Mouse (Mus musculus): Measurements from ENCODE around the gene Dpy19l3. TPM values are rescaled to one million over a fixed set of nuclear protein-coding genes. Genes with fewer than 3 reads are reported as not detected.

The Dpy19l3 gene
- polyA plus RNA-seq, 1 experiment from 2014 or later, result 22.2 TPM

DNA sequence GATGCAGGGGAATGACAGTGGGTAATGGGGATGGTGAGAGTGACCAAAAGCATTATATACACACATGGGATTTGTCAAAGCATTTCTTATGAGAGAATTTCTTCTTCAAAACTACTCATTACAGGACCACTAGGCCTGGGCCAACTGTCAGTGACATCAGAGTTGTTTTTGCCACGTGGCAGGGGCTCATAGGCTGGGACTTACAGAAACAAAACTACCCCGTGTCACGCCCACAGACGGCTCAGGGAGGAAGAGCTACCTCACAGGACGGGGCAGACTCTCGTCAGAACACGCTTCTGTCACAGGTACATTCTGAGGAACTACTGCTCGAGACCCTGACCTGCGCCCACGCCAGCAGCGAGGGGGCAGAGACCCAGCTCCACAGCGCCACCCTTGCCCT, 25.9 kb downstream of the Dpy19l3 start:
- no peak overlapping the region for H3K9ac ChIP-seq (ENCODE audit: low read length)
- H3K9me3 ChIP-seq (ENCODE audit: control insufficient read depth, low read length), result no peaks in the 10 kb centered on the region
- peaks cover 21% of the 10 kb centered on the region for H3K36me3 ChIP-seq (ENCODE audit: control insufficient read depth, insufficient read depth, low read length)
- no peak for DNase-seq (ENCODE audit: low spot score)
- H3K4me1 ChIP-seq (replicated peaks; ENCODE audit: control insufficient read depth, insufficient read depth, low read length), result no peaks in the 10 kb centered on the region
- no peak overlapping the region for H3K27ac ChIP-seq (ENCODE audit: low read depth)
- no peak overlapping the region for H3K4me3 ChIP-seq (ENCODE audit: low read depth, low read length)
- H3K4me2 ChIP-seq (ENCODE audit: low read length), result no peak overlapping the region
- no peaks in the 10 kb centered on the region for H3K27me3 ChIP-seq (replicated peaks; ENCODE audit: control insufficient read depth, insufficient read depth, low read length)
- WGBS, result 92% methylated on average over 12 of the region's 12 CpGs
- no peak for ATAC-seq (replicated peaks; ENCODE audit: low FRiP score, low TSS enrichment, low read depth)

DNA sequence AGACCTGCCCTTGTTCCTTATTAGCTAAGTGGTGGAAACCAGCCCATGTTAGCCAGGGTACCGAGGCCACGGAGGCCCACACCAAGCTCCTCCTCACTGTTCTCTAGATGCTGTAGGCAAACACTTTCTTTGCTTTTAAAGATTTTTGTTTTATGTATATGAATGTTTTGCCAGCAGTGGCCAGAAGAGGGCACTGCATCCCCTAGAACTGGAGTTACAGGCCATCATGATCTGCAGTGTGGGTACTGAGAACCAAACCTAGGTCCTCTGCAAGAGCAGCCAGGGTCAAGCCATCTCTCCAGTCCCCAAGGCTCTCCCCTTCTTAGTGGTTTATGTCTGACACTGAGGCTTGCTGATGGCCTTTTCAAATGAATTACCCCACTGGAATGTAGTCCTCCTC, 31.2 kb downstream of the Dpy19l3 start:
- no peaks in the 10 kb centered on the region for H3K4me1 ChIP-seq (replicated peaks; ENCODE audit: control insufficient read depth, insufficient read depth, low read length)
- H3K9me3 ChIP-seq (ENCODE audit: control insufficient read depth, low read length), result no peaks in the 10 kb centered on the region
- H3K4me3 ChIP-seq (ENCODE audit: low read depth, low read length), result no peak overlapping the region
- no peaks in the 10 kb centered on the region for H3K27me3 ChIP-seq (replicated peaks; ENCODE audit: control insufficient read depth, insufficient read depth, low read length)
- H3K36me3 ChIP-seq (ENCODE audit: control insufficient read depth, insufficient read depth, low read length), result peaks cover 45% of the 10 kb centered on the region
- H3K27ac ChIP-seq (ENCODE audit: low read depth), result no peak overlapping the region
- WGBS, result 92% methylated on average over 2 of the region's 2 CpGs
- DNase-seq (ENCODE audit: low spot score) (no peak), ATAC-seq (replicated peaks; ENCODE audit: low FRiP score, low TSS enrichment, low read depth) (no peak)
- H3K4me2 ChIP-seq (ENCODE audit: low read length), result no peak overlapping the region
- no peak overlapping the region for H3K9ac ChIP-seq (ENCODE audit: low read length)

DNA sequence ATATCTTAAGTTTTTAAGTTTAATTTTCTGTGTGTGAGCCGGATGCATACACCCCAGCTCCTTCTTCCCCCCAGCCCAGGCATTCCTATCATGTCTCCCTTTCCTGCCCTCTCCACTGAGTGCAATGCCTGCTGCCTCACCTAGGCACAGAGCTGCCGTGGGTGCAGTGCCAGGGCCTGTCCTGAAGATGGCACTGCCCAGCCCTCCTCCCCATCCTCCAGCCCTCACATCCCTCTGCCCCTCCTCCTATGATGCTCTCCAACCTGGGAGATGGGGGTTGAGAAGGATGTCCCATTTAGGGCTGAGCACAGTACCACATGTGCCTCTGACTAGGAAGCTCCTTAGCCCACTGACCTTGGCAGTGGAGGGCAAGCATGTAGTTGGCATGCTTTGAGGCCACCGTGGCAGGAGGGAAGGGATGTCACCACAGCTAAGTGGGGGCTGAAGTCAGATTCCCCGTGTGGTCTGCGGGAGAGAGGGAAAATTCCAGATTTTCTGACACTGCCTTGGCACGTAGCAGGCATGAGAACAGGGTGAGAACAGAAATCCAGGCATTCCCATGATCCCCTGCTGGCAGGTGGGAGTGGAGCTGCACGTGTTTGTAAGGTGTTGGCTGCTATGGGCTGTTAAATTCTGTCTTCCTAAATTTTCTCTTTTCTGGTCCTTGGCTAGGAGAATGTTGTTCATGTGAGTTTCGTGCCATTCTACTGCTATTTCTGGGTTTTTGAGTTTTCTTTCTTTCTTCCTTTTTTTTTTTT, 35.7 kb downstream of the Dpy19l3 start:
- WGBS, result 89% methylated on average over 8 of the region's 8 CpGs
- H3K4me2 ChIP-seq (ENCODE audit: low read length), result no peak overlapping the region

DNA sequence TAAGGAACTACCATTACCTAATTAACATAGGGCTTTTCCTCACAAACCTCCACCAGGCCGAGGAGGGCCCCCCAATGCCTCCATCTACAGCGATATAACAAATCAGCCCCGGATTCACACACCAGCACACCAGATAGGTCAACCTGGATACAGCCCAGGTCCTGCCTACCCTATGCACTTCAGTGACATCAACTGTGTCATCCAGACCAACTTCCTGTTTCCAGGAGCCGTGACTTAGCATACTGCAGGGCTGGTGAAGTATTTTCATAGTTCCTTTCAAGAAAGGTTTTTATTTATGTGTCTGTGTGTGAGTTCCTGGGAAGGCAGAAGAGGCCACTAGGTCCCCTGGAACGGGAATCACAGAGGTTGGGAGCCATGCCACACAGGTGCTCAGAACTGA, 43.9 kb downstream of the Dpy19l3 start:
- Histone ChIP-seq H3K36me3 (ENCODE audit: control insufficient read depth, insufficient read depth, low read length) (peaks cover 56% of the 10 kb centered on the region), H3K9me3 (ENCODE audit: control insufficient read depth, low read length) (no peaks in the 10 kb centered on the region), H3K4me3 (ENCODE audit: low read depth, low read length) (no peak overlapping the region), H3K27me3 (replicated peaks; ENCODE audit: control insufficient read depth, insufficient read depth, low read length) (no peaks in the 10 kb centered on the region), H3K27ac (ENCODE audit: low read depth) (no peak overlapping the region), H3K9ac (ENCODE audit: low read length) (no peak overlapping the region), H3K4me2 (ENCODE audit: low read length) (no peak overlapping the region), H3K4me1 (replicated peaks; ENCODE audit: control insufficient read depth, insufficient read depth, low read length) (no peaks in the 10 kb centered on the region)
- ATAC-seq (replicated peaks; ENCODE audit: low FRiP score, low TSS enrichment, low read depth) (no peak), DNase-seq (ENCODE audit: low spot score) (no peak)
- WGBS, result 86% methylated on average over 5 of the region's 5 CpGs

More for the DNA sequence above, 35.7 kb downstream of the Dpy19l3 start:
- Histone ChIP-seq H3K4me3 (ENCODE audit: low read depth, low read length) (no peak overlapping the region), H3K9ac (ENCODE audit: low read length) (no peak overlapping the region), H3K36me3 (ENCODE audit: control insufficient read depth, insufficient read depth, low read length) (peaks cover 46% of the 10 kb centered on the region), H3K27me3 (replicated peaks; ENCODE audit: control insufficient read depth, insufficient read depth, low read length) (no peaks in the 10 kb centered on the region), H3K4me1 (replicated peaks; ENCODE audit: control insufficient read depth, insufficient read depth, low read length) (no peaks in the 10 kb centered on the region), H3K9me3 (ENCODE audit: control insufficient read depth, low read length) (no peaks in the 10 kb centered on the region), H3K27ac (ENCODE audit: low read depth) (no peak overlapping the region)
- ATAC-seq (replicated peaks; ENCODE audit: low FRiP score, low TSS enrichment, low read depth) (no peak), DNase-seq (ENCODE audit: low spot score) (no peak)

DNA sequence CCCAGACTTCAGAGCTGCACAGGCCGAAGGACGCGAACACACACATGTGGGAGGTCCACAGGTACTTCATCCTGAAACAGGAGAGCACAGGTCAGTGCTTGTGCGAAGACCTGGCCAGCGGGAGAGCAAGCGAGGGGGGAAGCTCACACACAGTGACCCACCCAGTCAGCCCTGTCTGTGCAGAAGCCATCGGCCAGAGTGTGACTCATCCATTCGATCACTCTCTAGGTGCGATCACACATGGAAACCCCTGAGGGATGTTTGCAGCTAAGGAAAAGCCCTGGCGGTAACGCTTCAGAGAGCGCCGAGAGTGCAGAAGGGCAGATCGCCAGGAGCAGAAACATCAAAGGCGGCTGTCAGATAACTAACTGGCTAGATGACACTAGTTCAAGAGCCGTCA, 46.2 kb downstream of the Dpy19l3 start:
- no peak for DNase-seq (ENCODE audit: low spot score)

DNA sequence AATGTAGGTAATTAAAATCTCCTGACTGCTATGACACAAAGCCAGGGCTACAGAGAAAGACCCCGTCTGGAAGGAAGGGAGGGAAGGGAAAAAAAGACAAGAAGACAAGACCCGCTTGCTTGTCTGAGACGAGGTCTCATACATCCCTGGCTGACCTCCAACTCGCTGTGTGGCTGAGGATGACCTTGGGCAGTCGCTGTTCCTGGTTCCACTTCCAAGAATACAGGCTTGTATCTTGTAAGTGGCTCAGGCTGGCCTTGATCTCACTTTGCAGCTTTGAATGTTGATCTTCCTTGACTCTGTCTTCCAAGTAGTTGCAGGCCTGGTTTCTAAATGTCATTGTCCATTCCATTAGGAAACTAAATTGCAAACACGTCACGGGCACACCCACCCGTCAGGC, 55.2 kb downstream of the Dpy19l3 start:
- ATAC-seq (replicated peaks; ENCODE audit: low FRiP score, low TSS enrichment, low read depth), result no peak

More for the DNA sequence above, 46.2 kb downstream of the Dpy19l3 start:
- ATAC-seq (replicated peaks; ENCODE audit: low FRiP score, low TSS enrichment, low read depth), result no peak
- Histone ChIP-seq H3K4me1 (replicated peaks; ENCODE audit: control insufficient read depth, insufficient read depth, low read length) (no peaks in the 10 kb centered on the region), H3K36me3 (ENCODE audit: control insufficient read depth, insufficient read depth, low read length) (peaks cover 43% of the 10 kb centered on the region), H3K9ac (ENCODE audit: low read length) (no peak overlapping the region), H3K27ac (ENCODE audit: low read depth) (no peak overlapping the region), H3K4me2 (ENCODE audit: low read length) (no peak overlapping the region), H3K27me3 (replicated peaks; ENCODE audit: control insufficient read depth, insufficient read depth, low read length) (no peaks in the 10 kb centered on the region), H3K4me3 (ENCODE audit: low read depth, low read length) (no peak overlapping the region), H3K9me3 (ENCODE audit: control insufficient read depth, low read length) (no peaks in the 10 kb centered on the region)
- 80% methylated on average over 16 of the region's 16 CpGs for WGBS

DNA sequence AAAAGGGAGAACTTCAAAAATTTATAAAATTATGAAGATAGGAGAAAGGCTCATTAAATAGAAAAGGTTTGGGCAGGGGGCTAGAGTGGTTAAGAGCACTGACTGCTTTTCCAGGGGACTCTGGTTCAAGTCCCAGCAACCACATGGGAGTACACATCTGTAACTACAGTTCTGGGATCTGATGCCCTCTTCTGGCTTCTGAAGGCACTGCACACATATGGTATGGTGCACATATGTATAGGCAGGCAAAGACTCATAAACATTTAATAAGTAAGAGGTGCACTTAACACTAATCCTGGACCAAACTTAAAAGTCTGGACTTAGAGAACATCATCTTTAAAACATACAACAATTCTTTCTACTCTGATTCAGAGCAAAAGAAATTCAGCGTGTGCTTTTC, 56.2 kb downstream of the Dpy19l3 start:
- no peak overlapping the region for H3K4me3 ChIP-seq (ENCODE audit: low read depth, low read length)
- H3K4me1 ChIP-seq (replicated peaks; ENCODE audit: control insufficient read depth, insufficient read depth, low read length), result no peaks in the 10 kb centered on the region
- WGBS, result 96% methylated on average over 1 of the region's 1 CpGs
- H3K36me3 ChIP-seq (ENCODE audit: control insufficient read depth, insufficient read depth, low read length), result peaks cover 10% of the 10 kb centered on the region
- ATAC-seq (replicated peaks; ENCODE audit: low FRiP score, low TSS enrichment, low read depth) (no peak), DNase-seq (ENCODE audit: low spot score) (no peak)
- H3K9ac ChIP-seq (ENCODE audit: low read length), result no peak overlapping the region
- no peaks in the 10 kb centered on the region for H3K27me3 ChIP-seq (replicated peaks; ENCODE audit: control insufficient read depth, insufficient read depth, low read length)
- no peak overlapping the region for H3K4me2 ChIP-seq (ENCODE audit: low read length)
- 0 out of 2 replicates have a peak, but pooled peaks cover 2% of the 10 kb centered on the region for H3K9me3 ChIP-seq (ENCODE audit: control insufficient read depth, low read length)
- H3K27ac ChIP-seq (ENCODE audit: low read depth), result no peak overlapping the region

More for the DNA sequence above, 55.2 kb downstream of the Dpy19l3 start:
- H3K4me3 ChIP-seq (ENCODE audit: low read depth, low read length), result no peak overlapping the region
- H3K4me2 ChIP-seq (ENCODE audit: low read length), result no peak overlapping the region
- no peak overlapping the region for H3K9ac ChIP-seq (ENCODE audit: low read length)
- no peak overlapping the region for H3K27ac ChIP-seq (ENCODE audit: low read depth)
- WGBS, result 84% methylated on average over 8 of the region's 8 CpGs
- H3K27me3 ChIP-seq (replicated peaks; ENCODE audit: control insufficient read depth, insufficient read depth, low read length), result no peaks in the 10 kb centered on the region
- H3K9me3 ChIP-seq (ENCODE audit: control insufficient read depth, low read length), result 0 out of 2 replicates have a peak, but pooled peaks cover 2% of the 10 kb centered on the region
- H3K4me1 ChIP-seq (replicated peaks; ENCODE audit: control insufficient read depth, insufficient read depth, low read length), result no peaks in the 10 kb centered on the region
- no peak for DNase-seq (ENCODE audit: low spot score)
- peaks cover 17% of the 10 kb centered on the region for H3K36me3 ChIP-seq (ENCODE audit: control insufficient read depth, insufficient read depth, low read length)

DNA sequence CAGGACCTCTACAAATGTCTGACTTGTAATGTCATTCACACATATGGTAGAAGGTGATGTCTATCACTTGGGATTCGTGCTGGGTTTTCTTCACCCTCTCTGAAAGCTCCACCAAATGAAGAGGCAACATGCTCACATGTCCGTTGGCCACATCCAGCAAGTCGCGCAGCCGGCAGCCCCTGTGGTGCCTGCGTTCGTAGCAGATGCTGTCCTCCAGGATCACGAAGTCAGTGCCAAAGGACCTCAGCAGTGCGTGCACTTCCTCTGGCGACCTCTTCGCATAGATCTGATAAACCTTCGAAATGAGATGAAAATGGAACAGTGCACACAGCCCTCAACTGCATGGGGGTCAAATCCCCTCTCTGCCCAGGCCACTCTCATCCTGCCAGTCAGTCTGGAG, 61.6 kb downstream of the Dpy19l3 start:
- WGBS, result 93% methylated on average over 12 of the region's 12 CpGs
- DNase-seq (ENCODE audit: low spot score) (no peak), ATAC-seq (replicated peaks; ENCODE audit: low FRiP score, low TSS enrichment, low read depth) (no peak)
- H3K27ac ChIP-seq (ENCODE audit: low read depth), result no peak overlapping the region
- no peak overlapping the region for H3K9ac ChIP-seq (ENCODE audit: low read length)
- no peaks in the 10 kb centered on the region for H3K9me3 ChIP-seq (ENCODE audit: control insufficient read depth, low read length)
- H3K4me2 ChIP-seq (ENCODE audit: low read length), result no peak overlapping the region
- no peaks in the 10 kb centered on the region for H3K4me1 ChIP-seq (replicated peaks; ENCODE audit: control insufficient read depth, insufficient read depth, low read length)
- H3K4me3 ChIP-seq (ENCODE audit: low read depth, low read length), result no peak overlapping the region
- H3K36me3 ChIP-seq (ENCODE audit: control insufficient read depth, insufficient read depth, low read length), result peaks cover 17% of the 10 kb centered on the region
- H3K27me3 ChIP-seq (replicated peaks; ENCODE audit: control insufficient read depth, insufficient read depth, low read length), result no peaks in the 10 kb centered on the region

DNA sequence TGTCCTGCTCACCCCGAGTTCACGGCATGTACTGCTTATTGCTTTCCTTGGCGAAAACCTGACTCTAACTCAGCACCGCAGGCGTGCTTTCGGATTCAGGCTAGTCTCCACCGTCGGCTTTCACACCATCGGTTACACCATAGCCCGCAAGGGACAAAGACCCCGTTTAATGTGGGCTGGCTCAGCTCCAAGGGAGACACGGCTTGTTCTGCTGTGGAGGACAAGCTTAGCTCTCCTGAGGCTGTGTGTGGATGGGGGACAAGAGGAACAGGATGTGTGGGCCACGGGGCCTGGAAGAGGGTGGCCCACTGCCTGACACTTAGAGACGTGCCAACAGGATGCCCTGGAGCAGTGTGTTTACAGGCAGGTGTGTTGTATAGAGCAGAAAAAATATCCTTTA, 62.1 kb downstream of the Dpy19l3 start:
- no peak overlapping the region for H3K4me3 ChIP-seq (ENCODE audit: low read depth, low read length)
- DNase-seq (ENCODE audit: low spot score), result no peak
- no peak for ATAC-seq (replicated peaks; ENCODE audit: low FRiP score, low TSS enrichment, low read depth)
- H3K27me3 ChIP-seq (replicated peaks; ENCODE audit: control insufficient read depth, insufficient read depth, low read length), result no peaks in the 10 kb centered on the region
- no peak overlapping the region for H3K9ac ChIP-seq (ENCODE audit: low read length)
- H3K36me3 ChIP-seq (ENCODE audit: control insufficient read depth, insufficient read depth, low read length), result peaks cover 17% of the 10 kb centered on the region
- H3K4me2 ChIP-seq (ENCODE audit: low read length), result no peak overlapping the region
- H3K9me3 ChIP-seq (ENCODE audit: control insufficient read depth, low read length), result no peaks in the 10 kb centered on the region
- H3K4me1 ChIP-seq (replicated peaks; ENCODE audit: control insufficient read depth, insufficient read depth, low read length), result peaks cover 3% of the 10 kb centered on the region; the same call in 1 of the 2 replicates
- H3K27ac ChIP-seq (ENCODE audit: low read depth), result no peak overlapping the region
- 86% methylated on average over 14 of the region's 14 CpGs for WGBS

All from intestine, embryonic 14.5 days (tissue).